Mouse (Mus musculus): ENCODE data around the gene Acvr2a.
"Not testable (repeated sequence)": the region's sequence is repeated elsewhere in the genome, so short reads cannot be mapped to it uniquely, and the experiment has no call there.

The Acvr2a gene

DNA sequence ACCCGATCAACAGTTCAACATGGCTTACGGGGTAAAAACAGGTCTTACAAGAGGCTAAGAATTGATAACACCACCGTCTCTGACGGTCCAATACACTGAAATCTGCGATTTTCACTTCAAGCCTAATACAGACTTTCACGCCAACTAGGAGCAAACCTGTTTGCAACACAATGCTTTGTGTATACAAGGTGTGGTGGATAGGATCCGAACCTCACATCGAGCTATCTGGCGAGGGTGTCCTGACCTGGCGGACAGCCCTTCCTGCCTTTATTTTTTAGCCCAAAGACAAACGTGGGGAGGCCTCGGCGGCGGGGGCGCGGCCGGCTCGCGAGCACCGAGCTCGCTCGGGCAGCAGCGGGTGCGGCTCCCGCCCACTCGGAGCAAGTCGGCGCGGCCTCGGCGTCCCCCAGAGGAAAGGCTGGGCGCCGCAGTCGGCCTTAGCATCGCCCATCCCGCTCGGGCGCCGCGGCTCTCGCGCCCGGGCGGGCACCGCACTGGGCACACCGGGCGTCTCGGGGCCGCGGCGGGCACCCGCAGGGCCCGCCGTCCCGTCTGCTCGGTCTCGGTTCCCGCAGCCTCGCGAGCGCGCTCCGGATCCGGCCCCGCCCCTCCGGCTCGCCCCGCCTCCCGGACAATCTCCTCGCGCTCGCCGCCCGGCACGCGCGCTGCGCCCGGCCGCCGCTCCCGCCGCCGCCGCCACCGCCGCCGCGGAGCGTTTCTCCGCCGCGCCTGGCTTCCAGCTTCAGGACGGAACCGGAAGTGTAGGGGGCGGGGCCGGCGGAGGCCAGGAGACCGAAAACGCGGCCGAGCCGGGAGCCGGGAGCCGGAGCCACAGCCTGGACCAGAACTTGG is at the start of gene Acvr2a:
Acvr2a (plus strand) TSS at position 739 of the 852 bp plus-strand sequence.
- DNase-seq (ENCODE audit: low spot score), result peak; percentile 78

DNA sequence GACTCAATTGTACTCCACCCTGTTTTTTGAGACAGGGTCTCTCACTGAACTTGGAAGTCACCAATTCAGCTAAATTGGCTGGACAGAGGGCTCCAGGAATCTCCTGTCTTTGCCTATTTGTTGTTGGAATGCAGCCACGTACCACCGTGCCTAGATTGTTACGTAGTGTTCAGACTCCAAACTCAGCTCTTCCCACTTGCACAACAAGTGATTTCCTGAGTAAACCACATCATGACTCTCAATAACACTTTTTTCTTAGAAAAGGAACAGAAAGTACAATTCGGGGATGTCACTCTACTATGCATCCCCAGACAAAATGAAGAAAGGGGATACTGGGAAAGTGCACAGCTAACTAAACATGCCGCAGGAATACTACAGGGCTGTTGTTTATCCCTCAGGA is 47.4 kb upstream of the Acvr2a start:
- DNase-seq (ENCODE audit: low spot score), result no peak

DNA sequence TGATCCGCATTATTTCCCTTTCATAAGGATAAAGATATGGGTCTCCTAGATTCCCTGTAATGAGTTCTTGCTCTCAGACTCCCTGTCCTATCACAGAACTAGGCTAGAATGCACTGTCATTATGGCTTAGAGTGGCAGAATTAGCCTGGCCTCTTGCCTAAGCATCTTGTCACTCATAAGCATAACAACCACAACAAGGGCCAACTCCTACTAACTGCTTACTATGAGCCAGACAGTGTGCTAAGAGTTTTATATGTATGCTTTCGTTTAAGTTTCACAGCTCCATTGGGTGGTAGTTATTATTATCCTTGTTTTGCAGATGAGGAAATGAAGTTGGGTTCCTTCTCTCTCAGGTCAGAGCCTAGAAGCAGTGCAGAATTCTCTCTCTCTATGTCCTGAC is 46.1 kb upstream of the Acvr2a start:
- DNase-seq (ENCODE audit: low spot score), result no peak

DNA sequence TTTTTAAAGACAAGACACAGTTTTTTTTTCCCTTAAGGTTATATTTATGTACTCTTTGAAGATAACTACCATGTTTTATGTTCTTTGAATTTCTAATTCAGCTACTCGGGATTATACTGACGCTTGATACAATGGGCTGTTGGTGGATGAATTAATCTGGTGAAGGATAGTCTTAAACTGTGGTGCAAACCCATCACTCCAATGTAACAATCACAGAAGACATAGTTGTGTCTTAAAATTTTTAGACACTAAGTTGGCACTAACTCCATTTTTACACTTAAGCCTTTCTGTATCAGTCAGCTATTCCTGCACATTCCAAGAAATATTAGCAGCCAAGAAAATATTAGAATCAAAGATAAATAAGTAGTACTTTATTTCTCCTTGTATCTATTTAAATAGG is 45.7 kb upstream of the Acvr2a start:
- DNase-seq (ENCODE audit: low spot score), result no peak

DNA sequence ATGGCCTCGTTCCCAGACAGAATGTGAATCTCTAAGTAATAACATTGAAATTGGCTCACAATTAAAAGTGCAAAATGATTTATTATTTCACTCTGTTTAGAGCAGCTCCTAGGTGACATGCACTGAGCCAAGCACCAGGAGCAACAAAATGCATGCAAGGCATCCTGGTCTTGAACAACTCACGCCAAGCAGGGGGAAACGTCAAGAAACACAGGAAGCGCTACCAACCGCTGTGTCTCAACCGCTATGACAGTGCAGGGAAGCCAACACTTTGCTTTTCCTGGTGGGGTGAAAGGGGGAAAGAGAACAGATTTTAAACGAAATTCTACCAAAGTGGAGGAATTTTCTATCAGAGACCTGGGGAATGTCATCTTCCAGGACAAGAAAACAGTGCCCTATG is 43.8 kb upstream of the Acvr2a start:
- DNase-seq (ENCODE audit: low spot score), result no peak

DNA sequence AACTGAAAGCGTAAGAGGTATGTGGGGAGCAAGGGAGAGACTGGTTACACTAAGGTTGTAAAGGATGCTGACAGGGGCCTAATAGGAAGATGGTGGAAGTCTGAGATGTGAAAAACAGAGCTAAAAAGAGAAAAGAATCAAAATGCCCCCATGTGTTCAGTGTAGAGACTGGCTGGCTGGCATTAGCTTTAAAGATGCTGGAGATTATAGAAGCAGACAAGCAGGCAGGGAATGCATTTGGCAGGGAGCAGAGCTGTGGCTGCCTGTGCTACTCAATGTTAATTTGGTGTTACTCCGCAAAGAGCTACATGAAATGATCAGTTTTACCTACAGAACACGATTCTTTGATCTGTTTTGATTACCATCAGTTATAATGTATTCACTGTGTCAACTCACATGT is 43.3 kb upstream of the Acvr2a start:
- no peak for DNase-seq (ENCODE audit: low spot score)

DNA sequence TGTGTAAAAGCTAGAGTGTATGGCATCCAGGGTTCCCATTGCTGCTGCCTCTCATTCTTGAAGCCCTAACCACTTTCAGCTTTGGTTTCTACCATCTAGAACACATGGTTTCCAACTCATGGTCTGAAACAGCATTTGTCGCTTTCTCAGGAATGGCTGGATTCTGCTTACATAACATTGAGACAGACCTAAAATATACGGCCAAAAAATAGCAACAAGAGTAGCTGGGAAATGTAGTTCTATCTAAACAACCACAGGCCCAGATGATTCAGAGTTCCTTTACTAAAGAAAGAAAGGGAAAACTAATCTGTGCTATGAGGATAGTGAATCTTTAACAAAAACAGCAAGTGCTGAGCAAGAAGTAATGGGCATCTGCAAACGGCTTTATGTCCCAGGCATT is 38.6 kb upstream of the Acvr2a start:
- DNase-seq (ENCODE audit: low spot score), result no peak

DNA sequence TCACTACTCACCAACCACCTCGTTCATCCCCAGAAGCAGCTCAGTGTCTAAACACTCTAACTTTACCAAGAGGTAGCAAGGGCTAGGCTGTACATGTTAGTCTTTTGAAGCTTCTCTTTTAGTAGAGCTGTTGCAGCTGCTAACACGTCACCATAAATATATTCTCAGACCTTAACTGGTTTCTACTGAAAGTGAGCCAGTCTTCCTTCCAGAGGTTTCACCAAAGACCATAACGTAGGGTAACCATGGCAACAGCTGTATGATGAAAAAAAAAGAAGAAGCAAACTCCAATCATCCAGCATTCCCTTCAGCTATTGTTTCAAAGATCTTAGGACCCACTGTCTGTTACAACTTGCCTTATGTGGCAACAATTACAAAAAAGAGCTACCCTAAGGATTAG is 25.0 kb upstream of the Acvr2a start:
- DNase-seq (ENCODE audit: low spot score), result no peak

DNA sequence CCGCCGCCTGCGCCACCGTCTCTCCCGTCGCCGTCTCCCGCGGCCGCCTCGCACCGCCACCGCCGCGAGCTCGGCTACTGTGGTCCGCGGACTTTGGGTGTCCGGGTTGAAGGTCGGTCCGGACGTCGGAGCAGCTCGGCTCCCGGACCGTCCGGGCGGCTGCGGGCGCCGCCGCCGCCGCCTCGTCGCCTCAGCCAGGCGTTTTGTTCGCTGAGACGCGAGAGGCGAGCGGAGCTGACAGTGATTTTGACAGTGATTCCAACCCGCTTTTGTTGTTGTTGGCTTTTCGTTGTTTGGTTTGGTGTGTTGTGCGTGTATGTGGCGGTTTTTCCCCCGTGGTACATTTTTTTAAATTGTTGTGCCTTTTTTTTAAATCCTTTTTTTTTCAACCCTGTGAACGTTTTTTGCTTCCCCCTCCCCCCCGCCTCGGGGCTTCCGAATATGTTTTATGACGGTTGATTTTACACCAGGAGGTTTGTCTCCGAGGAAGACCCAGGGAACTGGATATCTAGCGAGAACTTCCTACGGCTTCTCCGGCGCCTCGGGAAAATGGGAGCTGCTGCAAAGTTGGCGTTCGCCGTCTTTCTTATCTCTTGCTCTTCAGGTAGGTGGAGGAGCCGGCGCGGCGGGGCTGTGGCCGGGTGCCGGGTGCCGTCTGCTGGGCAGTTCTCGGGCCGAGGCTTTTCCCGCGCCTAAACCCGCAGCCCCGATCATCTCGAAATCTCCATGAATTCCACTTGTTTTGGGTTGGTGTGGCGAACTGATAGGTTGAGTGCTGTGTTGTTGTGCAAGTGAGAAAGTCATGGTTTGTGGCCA is 522 bp downstream of the Acvr2a start:
- DNase-seq (ENCODE audit: low spot score), result peak; percentile 31

DNA sequence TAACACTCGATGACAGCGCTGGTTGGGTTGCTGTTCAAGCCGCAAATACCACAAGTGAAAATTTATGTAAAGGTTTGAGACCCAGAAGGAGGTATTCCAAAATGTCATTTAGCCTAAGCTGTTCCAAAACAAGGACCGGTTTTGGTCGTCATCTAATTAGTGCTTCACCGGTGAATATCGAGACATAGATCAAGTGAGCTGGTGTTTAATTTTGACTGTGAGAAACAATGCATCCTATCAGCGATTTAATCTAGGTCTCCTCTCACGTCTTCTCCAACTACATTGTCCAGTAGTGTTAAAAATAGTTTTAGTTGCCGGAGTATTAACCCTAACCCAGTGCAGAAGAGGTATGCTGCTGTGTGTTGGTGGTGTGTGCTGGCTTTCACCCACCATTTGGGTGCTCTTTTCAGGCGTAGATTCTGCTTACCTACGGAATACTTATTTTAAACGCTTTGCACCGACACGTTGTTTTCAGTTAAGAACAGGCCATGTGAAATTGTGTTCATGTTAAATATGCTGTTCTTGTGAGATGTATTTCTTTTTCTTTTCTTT is 1.2 kb downstream of the Acvr2a start:
- DNase-seq (ENCODE audit: low spot score), result no peak

DNA sequence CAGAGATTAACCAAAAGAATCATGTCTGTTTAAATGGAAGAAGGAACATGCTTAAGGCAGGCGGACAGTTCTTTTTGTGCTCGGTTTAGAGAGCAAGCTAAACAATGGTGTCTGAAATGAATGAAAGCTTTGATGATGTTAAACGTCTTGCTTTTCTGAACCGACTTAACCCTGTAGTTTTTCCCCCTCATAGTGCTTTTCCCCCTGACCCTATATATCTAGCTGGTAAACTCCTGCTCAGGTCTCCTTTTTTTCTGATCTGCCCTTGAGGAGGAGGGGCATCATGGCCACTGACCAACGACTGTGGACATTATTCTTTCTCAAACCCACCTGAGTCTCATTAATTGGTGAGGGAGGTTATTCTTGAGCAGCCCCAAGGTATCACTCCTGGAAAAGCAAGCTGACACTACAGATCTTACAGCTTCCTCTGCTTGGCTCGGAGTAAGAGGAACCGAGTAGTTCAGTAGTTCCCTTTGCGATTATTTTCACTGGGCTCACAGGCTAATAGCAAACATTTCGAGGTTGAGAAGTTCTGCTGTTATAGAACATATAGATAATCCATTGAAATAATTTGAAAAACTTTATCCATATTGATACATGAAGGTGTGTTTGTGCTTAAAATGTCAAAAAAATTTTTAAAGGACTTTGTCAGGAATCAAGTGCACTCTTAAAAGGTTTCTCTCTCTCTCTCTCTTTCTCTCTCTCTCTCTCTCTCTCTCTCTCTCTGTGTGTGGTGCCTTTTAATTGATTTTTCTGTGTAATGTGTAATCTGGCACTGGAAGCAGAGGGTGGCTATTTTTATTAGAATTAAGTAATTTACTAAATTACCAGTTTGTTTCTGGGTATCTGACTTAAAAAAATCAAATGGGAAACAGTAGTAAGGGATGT is 2.5 kb downstream of the Acvr2a start:
- DNase-seq (ENCODE audit: low spot score), result no peak

DNA sequence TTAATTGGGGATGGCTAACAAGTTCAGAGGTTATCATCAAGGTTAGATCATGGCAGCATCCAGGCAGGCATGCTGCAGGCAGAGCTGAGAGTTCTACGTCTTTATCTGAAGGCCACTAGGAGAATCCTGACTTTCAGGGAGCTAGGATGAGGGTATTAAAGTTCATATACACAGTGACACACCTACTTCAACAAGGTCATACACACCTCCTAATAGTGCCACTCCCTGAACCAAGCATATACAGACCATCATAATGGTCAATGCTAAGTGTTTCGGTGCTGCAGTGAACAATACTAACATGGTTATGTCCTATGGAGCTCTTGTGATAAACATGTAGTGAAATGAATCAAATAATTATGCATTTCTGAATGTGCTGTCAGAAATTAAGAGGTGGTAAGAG is 12.0 kb downstream of the Acvr2a start:
- no peak for DNase-seq (ENCODE audit: low spot score)

DNA sequence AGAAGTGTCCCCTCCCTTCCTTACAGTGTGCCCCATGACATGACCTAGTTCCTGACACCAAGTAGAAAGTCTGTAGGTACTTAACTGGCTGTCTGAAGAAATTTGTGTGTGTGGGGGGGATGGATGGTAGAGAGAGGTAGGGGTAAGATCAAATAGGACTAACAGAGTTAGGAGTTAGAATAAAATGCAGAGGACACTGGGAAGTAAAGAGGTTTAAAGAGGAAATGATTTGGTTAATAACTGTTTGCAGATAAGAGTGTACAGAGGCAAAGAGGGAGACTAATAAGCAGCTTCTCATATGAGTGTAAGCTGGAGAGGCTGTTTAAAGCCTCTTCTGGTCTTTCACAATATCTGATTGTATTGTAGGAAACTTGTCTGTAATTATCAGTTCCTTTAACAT is 12.5 kb downstream of the Acvr2a start:
- no peak for DNase-seq (ENCODE audit: low spot score)

DNA sequence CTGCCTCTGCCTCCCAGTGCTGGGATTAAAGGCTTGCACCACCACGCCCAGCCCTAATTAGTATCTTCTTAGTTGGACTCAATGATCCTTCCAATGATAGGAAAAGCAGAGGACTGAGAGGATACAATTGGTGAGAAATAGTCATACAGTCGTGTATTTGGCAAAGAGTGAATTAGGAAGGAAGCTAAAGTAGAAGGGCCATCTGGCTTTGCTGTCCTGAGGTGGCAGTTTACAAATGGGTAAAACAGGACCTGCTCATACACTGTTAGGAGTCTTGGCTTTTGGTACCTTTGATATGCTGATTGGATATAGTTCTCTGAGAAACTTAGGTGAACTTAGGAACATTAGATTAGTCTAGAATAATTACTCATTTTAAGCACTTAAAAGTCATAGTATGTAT is 16.6 kb downstream of the Acvr2a start:
- no peak for DNase-seq (ENCODE audit: low spot score)

DNA sequence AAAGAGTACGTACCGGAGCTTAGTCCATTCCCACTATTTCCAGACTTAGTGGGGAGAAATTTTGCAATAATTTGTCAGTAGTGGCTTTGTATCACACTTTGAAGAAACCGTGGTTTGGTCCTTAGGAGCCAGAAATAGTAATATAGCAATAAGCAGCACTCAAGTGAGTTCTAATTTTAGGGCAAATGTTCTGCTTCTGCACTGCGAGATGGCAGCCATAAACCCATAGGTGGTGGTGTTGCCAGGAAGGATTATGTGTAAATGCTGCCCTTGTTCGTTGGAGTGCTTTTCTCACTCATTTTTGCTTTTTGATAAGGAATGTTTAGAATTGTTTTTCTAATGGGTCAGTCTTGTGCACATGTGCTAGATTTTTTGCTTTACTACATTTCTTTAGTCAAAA is 18.4 kb downstream of the Acvr2a start:
- DNase-seq (ENCODE audit: low spot score), result no peak

DNA sequence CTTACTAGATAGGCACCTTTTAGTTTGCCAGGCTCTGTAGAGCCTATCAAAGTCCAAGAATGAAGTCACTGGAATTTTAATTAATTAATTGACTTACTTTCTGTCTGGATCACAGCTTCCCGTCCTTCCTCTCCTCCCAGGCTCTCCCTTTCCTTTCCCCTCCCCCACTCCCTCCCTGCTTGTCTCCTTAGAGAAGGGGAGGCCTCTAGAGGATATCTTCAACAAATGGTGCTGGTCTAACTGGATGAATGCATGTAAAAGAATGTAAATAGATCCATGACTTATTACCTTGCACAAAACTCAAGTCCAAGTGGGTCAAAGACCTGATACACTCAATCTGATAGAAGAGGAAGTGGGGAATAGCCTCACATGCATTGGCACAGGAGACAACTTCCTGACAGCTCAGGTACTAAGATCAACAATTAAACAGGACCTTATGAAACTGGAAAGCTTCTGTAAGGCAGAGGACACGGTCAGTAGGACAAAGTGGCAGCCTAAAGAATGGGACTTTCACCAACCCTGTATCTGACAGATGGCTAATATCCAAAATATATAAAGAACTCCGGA is 20.1 kb downstream of the Acvr2a start:
- no peak for DNase-seq (ENCODE audit: low spot score)

DNA sequence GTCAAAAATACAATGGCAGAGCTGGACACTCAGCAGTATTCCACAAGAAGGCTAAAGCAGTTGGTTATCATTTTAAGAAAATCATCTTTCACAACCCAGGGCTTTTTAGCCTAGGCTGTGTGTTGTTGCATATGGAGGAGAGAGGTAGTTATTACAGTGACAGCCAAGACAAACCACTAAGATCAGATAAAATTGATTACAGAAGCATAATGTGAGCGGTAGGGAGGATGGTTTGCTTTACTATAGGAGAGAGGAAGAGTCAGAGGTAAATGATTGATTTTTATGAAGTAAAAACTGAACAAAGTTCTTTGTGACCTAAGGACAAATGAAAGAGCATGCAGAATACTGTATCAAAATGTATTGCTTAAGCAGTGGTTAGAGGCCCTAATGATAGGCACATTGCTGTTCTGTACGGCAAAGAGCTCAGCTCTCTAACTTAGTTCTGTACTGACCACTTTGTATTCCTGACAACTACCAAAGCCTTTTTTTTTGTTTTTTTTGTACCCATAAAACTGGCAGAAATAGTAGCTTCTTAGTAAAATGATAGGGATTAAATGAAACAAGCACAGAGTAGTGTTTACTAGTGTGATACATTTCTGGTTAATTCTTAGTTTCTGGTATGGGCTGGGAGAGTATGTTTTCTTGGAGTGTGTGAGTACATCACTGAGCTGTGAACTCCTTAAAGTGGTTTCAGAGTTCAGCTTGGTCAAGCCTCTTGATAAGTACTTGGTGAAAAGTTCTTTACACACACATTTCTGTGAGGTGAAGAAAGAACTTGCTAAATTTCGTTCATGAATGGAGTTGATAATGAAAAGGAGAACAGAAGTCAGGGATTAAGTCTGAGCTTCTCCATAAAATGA is 27.9 kb downstream of the Acvr2a start:
- no peak for DNase-seq (ENCODE audit: low spot score)

DNA sequence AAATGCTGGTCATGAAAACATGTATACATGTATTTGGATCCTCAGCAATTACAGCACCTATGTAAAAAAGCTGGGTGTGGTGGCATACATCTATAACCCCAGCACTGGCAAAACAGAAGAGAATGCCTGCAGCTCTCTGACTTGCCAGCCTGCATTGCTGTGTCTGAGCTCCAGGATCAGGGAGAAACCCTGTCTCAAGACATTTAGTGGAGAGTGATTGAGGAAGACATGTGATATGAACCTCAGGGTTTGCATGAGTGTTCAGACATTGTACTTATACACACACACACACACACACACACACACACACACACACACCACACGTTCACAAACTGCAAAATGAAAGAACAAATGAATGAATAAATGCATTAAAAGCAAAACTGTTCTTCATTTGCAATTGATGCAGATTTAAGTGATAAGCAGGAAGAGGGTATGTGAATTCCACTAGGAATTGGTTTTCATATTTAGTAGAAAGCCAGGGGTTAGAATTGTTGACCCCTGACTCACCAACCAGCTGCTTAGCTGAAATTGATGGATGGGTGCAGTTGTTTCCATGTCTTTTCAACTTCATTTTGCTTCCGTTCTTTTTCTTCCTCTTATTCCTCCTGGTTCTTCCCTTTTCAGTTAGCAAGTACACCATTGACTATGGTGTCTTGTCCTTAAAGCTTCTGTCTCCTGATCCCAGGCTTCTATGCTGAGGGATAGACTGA is 32.9 kb downstream of the Acvr2a start:
- no peak for DNase-seq (ENCODE audit: low spot score)

DNA sequence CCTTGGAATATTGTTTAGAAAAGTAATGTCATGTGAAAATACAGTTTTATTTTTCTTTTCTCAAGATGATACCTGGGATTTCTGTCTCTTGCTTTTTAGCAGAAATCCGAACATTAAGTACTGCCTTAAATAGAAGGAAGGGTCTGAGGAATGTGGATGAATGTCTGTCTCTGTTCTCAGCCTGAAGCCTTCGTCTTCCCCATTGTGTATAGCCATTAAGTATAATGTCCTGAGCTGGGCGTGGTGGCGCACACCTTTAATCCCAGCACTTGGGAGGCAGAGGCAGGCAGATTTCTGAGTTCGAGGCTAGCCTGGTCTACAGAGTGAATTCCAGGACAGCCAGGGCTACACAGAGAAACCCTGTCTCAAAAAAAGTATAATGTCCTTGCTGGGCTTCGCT is 51.7 kb downstream of the Acvr2a start:
- DNase-seq (ENCODE audit: low spot score), result not testable (repeated sequence)

Data from T-cell, adult 2 months (primary cell).